Mouse (Mus musculus): ENCODE measurements around the gene Irf4. TPM values are rescaled to one million over a fixed set of nuclear protein-coding genes. Genes with fewer than 3 reads are reported as not detected.

Gene Irf4
- polyA plus RNA-seq, 1 experiment from 2014 or later = 0.27 TPM

GRCm38 (mm10) chr13:30764014-30764740 lies 15.2 kb downstream of the Irf4 start:
- Histone ChIP-seq H3K9ac (ENCODE audit: low read depth, low read length) (no peak overlapping the region), H3K4me3 (ENCODE audit: low read length) (no peak overlapping the region), H3K27ac (ENCODE audit: low read depth, low read length) (no peak overlapping the region), H3K27me3 (ENCODE audit: control insufficient read depth, insufficient read depth, low read length) (no peaks in the 10 kb centered on the region), H3K36me3 (ENCODE audit: control insufficient read depth, insufficient read depth, low read length) (no peaks in the 10 kb centered on the region), H3K4me1 (ENCODE audit: control insufficient read depth, insufficient read depth, low read length) (no peaks in the 10 kb centered on the region), H3K9me3 (ENCODE audit: control insufficient read depth, low read length) (no peaks in the 10 kb centered on the region), H3K4me2 (replicated peaks; ENCODE audit: low read depth, low read length) (no peak overlapping the region)
- ATAC-seq (ENCODE audit: low FRiP score, low TSS enrichment) = no peak
- 78% methylated on average over 8 of the region's 8 CpGs for WGBS

DNA sequence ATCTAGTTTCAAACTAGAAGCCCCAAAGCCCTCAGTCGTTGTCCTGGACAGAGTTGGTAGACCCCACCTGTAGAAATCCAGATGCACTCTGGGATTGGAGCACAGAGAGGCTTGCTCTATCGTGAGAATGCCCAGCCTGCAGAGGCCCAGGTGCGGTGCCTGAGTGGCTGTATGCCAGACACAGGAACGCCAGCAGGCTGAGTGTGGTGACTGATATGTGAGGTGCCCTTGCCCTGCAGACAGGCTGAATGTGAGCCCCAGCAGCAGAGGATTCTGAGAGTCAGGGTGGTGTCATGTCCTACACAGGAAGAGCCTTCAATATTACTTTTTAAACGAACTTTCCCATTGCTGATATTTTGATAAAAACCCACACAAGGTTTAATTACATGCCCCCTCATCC lies 16.9 kb downstream of the Irf4 start:
- H3K27me3 ChIP-seq (ENCODE audit: control insufficient read depth, insufficient read depth, low read length) = no peaks in the 10 kb centered on the region
- no peaks in the 10 kb centered on the region for H3K9me3 ChIP-seq (ENCODE audit: control insufficient read depth, low read length)
- H3K4me1 ChIP-seq (ENCODE audit: control insufficient read depth, insufficient read depth, low read length) = no peaks in the 10 kb centered on the region
- H3K36me3 ChIP-seq (ENCODE audit: control insufficient read depth, insufficient read depth, low read length) = no peaks in the 10 kb centered on the region
- no peak overlapping the region for H3K27ac ChIP-seq (ENCODE audit: low read depth, low read length)
- H3K4me3 ChIP-seq (ENCODE audit: low read length) = no peak overlapping the region
- no peak for ATAC-seq (ENCODE audit: low FRiP score, low TSS enrichment)
- WGBS = 74% methylated on average over 5 of the region's 5 CpGs
- no peak overlapping the region for H3K9ac ChIP-seq (ENCODE audit: low read depth, low read length)
- H3K4me2 ChIP-seq (replicated peaks; ENCODE audit: low read depth, low read length) = no peak overlapping the region

DNA sequence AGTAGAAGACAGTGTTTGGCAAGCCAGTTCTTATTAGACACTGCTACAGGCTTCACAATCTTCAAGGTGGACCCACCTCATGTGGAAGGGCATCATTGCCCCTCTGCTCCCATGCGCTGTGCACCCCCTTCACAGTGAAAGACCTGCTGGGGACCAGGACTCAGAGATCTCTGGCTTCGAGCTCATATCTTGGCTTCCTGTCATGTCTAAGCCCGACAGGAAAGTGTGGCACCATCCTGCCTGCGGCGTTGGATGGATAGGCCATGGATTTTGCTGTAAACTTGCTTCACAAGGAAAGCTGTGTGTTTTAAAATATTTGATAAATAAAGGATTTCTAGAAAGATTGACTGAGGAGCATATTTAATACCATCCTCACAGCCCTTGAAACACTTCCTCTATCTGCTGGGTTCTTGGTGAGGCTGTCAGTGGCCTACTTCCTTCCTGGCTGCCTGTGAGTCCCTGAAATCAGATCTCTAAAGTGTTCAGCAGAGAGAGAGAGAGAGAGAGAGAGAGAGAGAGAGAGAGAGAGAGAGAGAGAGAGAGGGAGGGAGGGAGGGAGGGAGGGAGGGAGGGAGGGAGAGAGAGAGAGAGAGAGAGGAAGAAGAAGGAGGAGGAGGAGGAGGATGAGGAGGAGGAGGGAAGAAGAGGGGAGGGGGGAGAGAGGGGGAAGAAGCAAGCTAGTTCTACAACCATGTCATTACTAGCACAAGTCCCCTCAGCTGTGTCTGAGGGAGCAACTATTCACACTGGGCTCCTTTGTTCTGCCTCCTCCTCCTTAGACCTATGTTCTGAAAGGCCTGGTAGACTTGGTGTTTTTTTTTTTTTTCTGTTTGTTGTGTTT lies 17.8 kb downstream of the Irf4 start:
- Histone ChIP-seq H3K27me3 (ENCODE audit: control insufficient read depth, insufficient read depth, low read length) (no peaks in the 10 kb centered on the region), H3K27ac (ENCODE audit: low read depth, low read length) (no peak overlapping the region), H3K36me3 (ENCODE audit: control insufficient read depth, insufficient read depth, low read length) (no peaks in the 10 kb centered on the region), H3K4me3 (ENCODE audit: low read length) (no peak overlapping the region), H3K4me1 (ENCODE audit: control insufficient read depth, insufficient read depth, low read length) (no peaks in the 10 kb centered on the region), H3K4me2 (replicated peaks; ENCODE audit: low read depth, low read length) (no peak overlapping the region), H3K9ac (ENCODE audit: low read depth, low read length) (no peak overlapping the region), H3K9me3 (ENCODE audit: control insufficient read depth, low read length) (no peaks in the 10 kb centered on the region)
- ATAC-seq (ENCODE audit: low FRiP score, low TSS enrichment) = no peak
- 91% methylated on average over 5 of the region's 5 CpGs for WGBS

DNA sequence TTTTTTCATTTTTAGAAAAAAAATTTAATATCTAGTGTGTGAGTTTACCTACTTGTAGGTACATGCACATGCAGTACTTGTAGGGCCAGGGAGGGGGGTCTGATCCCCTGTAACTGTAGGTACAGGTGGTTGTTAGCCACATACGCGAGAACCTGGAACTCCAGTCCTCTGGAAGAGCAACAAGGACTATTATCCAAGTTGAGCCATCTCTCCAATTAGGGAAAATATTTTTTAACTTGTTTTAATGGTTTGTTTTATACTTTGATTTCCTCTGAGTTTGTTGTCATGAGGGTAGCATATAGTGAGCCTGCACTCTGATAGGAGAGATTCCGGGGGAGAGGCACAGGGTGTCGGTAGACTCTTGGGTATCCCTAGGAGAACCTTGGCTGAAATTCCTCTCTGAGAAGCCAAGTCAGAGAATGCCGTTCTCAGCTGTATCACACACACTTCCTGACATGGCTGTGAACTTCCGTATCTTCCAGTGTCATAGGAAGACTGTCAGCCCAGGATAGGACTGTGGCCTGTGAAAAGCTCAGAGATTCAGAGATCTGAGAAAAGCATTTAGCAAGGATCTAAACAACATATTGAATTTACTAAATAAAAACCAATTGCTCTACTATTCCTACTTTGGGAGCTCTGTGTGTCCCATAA lies 18.6 kb downstream of the Irf4 start:
- H3K9ac ChIP-seq (ENCODE audit: low read depth, low read length) = no peak overlapping the region
- H3K4me2 ChIP-seq (replicated peaks; ENCODE audit: low read depth, low read length) = no peak overlapping the region
- no peaks in the 10 kb centered on the region for H3K36me3 ChIP-seq (ENCODE audit: control insufficient read depth, insufficient read depth, low read length)
- H3K27ac ChIP-seq (ENCODE audit: low read depth, low read length) = no peak overlapping the region
- no peak for ATAC-seq (ENCODE audit: low FRiP score, low TSS enrichment)
- H3K4me3 ChIP-seq (ENCODE audit: low read length) = no peak overlapping the region
- WGBS = 85% methylated on average over 6 of the region's 6 CpGs
- no peaks in the 10 kb centered on the region for H3K4me1 ChIP-seq (ENCODE audit: control insufficient read depth, insufficient read depth, low read length)
- no peaks in the 10 kb centered on the region for H3K27me3 ChIP-seq (ENCODE audit: control insufficient read depth, insufficient read depth, low read length)
- no peaks in the 10 kb centered on the region for H3K9me3 ChIP-seq (ENCODE audit: control insufficient read depth, low read length)

DNA sequence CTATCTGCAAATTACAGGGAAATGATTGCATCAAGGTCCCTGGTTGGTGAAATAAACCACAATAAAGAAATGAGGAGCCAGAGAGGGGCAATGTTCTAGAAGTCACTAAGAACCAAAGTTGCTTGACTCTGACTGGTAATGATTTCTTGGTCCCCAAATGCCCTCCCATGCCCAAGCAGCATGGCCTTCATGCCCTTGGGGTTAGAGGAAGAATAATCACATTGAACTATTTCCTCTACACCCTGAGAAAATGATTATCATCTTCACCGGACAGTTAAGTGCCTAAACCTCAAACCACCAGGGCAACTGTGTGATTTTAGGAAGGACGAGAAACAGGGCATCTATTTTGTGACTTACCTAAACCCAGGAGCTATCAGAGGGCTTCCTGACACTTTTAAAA lies 27.0 kb downstream of the Irf4 start:
- H3K4me3 ChIP-seq (ENCODE audit: low read length) = no peak overlapping the region
- 85% methylated on average over 2 of the region's 2 CpGs for WGBS
- H3K9ac ChIP-seq (ENCODE audit: low read depth, low read length) = no peak overlapping the region
- H3K4me2 ChIP-seq (replicated peaks; ENCODE audit: low read depth, low read length) = no peak overlapping the region
- no peaks in the 10 kb centered on the region for H3K27me3 ChIP-seq (ENCODE audit: control insufficient read depth, insufficient read depth, low read length)
- no peak for ATAC-seq (ENCODE audit: low FRiP score, low TSS enrichment)
- no peak overlapping the region for H3K27ac ChIP-seq (ENCODE audit: low read depth, low read length)
- H3K9me3 ChIP-seq (ENCODE audit: control insufficient read depth, low read length) = no peaks in the 10 kb centered on the region
- no peaks in the 10 kb centered on the region for H3K36me3 ChIP-seq (ENCODE audit: control insufficient read depth, insufficient read depth, low read length)
- no peaks in the 10 kb centered on the region for H3K4me1 ChIP-seq (ENCODE audit: control insufficient read depth, insufficient read depth, low read length)

GRCm38 (mm10) chr13:30777678-30778179 lies 28.7 kb downstream of the Irf4 start:
- no peak overlapping the region for H3K9ac ChIP-seq (ENCODE audit: low read depth, low read length)
- no peaks in the 10 kb centered on the region for H3K4me1 ChIP-seq (ENCODE audit: control insufficient read depth, insufficient read depth, low read length)
- H3K4me2 ChIP-seq (replicated peaks; ENCODE audit: low read depth, low read length) = no peak overlapping the region
- no peak overlapping the region for H3K4me3 ChIP-seq (ENCODE audit: low read length)
- no peaks in the 10 kb centered on the region for H3K36me3 ChIP-seq (ENCODE audit: control insufficient read depth, insufficient read depth, low read length)
- H3K27ac ChIP-seq (ENCODE audit: low read depth, low read length) = no peak overlapping the region
- H3K9me3 ChIP-seq (ENCODE audit: control insufficient read depth, low read length) = no peaks in the 10 kb centered on the region
- 64% methylated on average over 11 of the region's 11 CpGs for WGBS
- no peaks in the 10 kb centered on the region for H3K27me3 ChIP-seq (ENCODE audit: control insufficient read depth, insufficient read depth, low read length)
- no peak for ATAC-seq (ENCODE audit: low FRiP score, low TSS enrichment)

GRCm38 (mm10) chr13:30781905-30782304 lies 32.9 kb downstream of the Irf4 start:
- H3K9me3 ChIP-seq (ENCODE audit: control insufficient read depth, low read length) = no peaks in the 10 kb centered on the region

GRCm38 (mm10) chr13:30782419-30782818 lies 33.4 kb downstream of the Irf4 start:
- no peaks in the 10 kb centered on the region for H3K36me3 ChIP-seq (ENCODE audit: control insufficient read depth, insufficient read depth, low read length)
- 43% methylated on average over 8 of the region's 8 CpGs for WGBS

More at GRCm38 (mm10) chr13:30781905-30782304, 32.9 kb downstream of the Irf4 start:
- WGBS = 45% methylated on average over 2 of the region's 2 CpGs
- ATAC-seq (ENCODE audit: low FRiP score, low TSS enrichment) = 0 out of 2 replicates have a peak, but pooled peaks have one; percentile 49
- no peak overlapping the region for H3K4me2 ChIP-seq (replicated peaks; ENCODE audit: low read depth, low read length)
- no peak overlapping the region for H3K27ac ChIP-seq (ENCODE audit: low read depth, low read length)
- H3K27me3 ChIP-seq (ENCODE audit: control insufficient read depth, insufficient read depth, low read length) = no peaks in the 10 kb centered on the region
- no peaks in the 10 kb centered on the region for H3K4me1 ChIP-seq (ENCODE audit: control insufficient read depth, insufficient read depth, low read length)
- no peak overlapping the region for H3K9ac ChIP-seq (ENCODE audit: low read depth, low read length)
- no peak overlapping the region for H3K4me3 ChIP-seq (ENCODE audit: low read length)
- H3K36me3 ChIP-seq (ENCODE audit: control insufficient read depth, insufficient read depth, low read length) = no peaks in the 10 kb centered on the region

More at GRCm38 (mm10) chr13:30782419-30782818, 33.4 kb downstream of the Irf4 start:
- H3K4me2 ChIP-seq (replicated peaks; ENCODE audit: low read depth, low read length) = no peak overlapping the region
- H3K9ac ChIP-seq (ENCODE audit: low read depth, low read length) = no peak overlapping the region
- no peaks in the 10 kb centered on the region for H3K4me1 ChIP-seq (ENCODE audit: control insufficient read depth, insufficient read depth, low read length)
- no peak for ATAC-seq (ENCODE audit: low FRiP score, low TSS enrichment)
- no peak overlapping the region for H3K4me3 ChIP-seq (ENCODE audit: low read length)
- H3K27ac ChIP-seq (ENCODE audit: low read depth, low read length) = no peak overlapping the region
- H3K9me3 ChIP-seq (ENCODE audit: control insufficient read depth, low read length) = no peaks in the 10 kb centered on the region
- no peaks in the 10 kb centered on the region for H3K27me3 ChIP-seq (ENCODE audit: control insufficient read depth, insufficient read depth, low read length)
